Comparison of ENCODE assay signal across 12 mouse cellular contexts in genomic region chr17:31694023-31694376, GRCm38 (mm10). TPM values are rescaled to one million over a fixed set of nuclear protein-coding genes. Genes with fewer than 3 reads are reported as not detected.
A peak's percentile ranks its signal among the peaks of the same experiment; 100 is the strongest.
DNase-seq lines count a peak whose midpoint lies in the region; ATAC-seq and TF ChIP-seq lines count a peak whose summit lies in the region.
"Had no signal": no experiment of that assay in that cellular context is flagged by ENCODE, and none has a peak within 500 bp of the region (broad histone marks: within the 10 kb centered on the region; RNA-seq: fewer than 3 reads in every experiment).

No protein-coding gene starts in this region.

- peaks cover 27% of the 10 kb centered on the region for H3K4me1 ChIP-seq in forebrain, embryonic 10.5 days
- no peaks in the 10 kb centered on the region for H3K4me1 ChIP-seq in forebrain, postnatal 0 days (ENCODE audit: insufficient read depth)
- H3K4me1 ChIP-seq in kidney, embryonic 14.5 days (ENCODE audit: control insufficient read depth, insufficient read depth, low read length), result peaks cover 11% of the 10 kb centered on the region
- peaks cover 15% of the 10 kb centered on the region for H3K4me1 ChIP-seq in kidney, adult 2 months (ENCODE audit: control insufficient read depth, insufficient read depth, low read length)
- peaks cover 12% of the 10 kb centered on the region for H3K4me1 ChIP-seq in neural tube, embryonic 12.5 days

- peak overlapping the region; percentile 36; the same call in 1 of the 2 replicates for H3K4me3 ChIP-seq in forebrain, embryonic 10.5 days
- no peak overlapping the region for H3K4me3 ChIP-seq in forebrain, postnatal 0 days (ENCODE audit: low read depth, low read length)
- no peak overlapping the region for H3K4me3 ChIP-seq in kidney, embryonic 14.5 days (ENCODE audit: low read length)
- no peak overlapping the region for H3K4me3 ChIP-seq in kidney, adult 2 months (ENCODE audit: insufficient read depth, low read depth, low read length)
- no peak overlapping the region for H3K4me3 ChIP-seq in neural tube, embryonic 12.5 days
- H3K4me3 ChIP-seq: erythroblast, embryonic 14.5 days had no signal

- H3K27me3 ChIP-seq in forebrain, embryonic 10.5 days (ENCODE audit: poor library complexity, severe bottlenecking), result no peaks in the 10 kb centered on the region; the same call in 1 of the 2 replicates
- no peaks in the 10 kb centered on the region for H3K27me3 ChIP-seq in forebrain, postnatal 0 days (ENCODE audit: insufficient read depth, low read length)
- no peaks in the 10 kb centered on the region for H3K27me3 ChIP-seq in kidney, embryonic 14.5 days (ENCODE audit: control insufficient read depth, insufficient read depth, low read length)
- H3K27me3 ChIP-seq in kidney, adult 2 months (replicated peaks; ENCODE audit: control insufficient read depth, insufficient read depth, low read length), result no peaks in the 10 kb centered on the region
- H3K27me3 ChIP-seq in neural tube, embryonic 12.5 days (replicated peaks), result no peaks in the 10 kb centered on the region

- WGBS in forebrain, embryonic 10.5 days, result 80% methylated on average over 7 of the region's 7 CpGs
- 77% methylated on average over 7 of the region's 7 CpGs for WGBS in forebrain, postnatal 0 days
- 56% methylated on average over 7 of the region's 7 CpGs for WGBS in kidney, embryonic 14.5 days
- 75% methylated on average over 7 of the region's 7 CpGs for whole genome bisulfite sequencing in kidney, adult 2 months
- 60% methylated on average over 7 of the region's 7 CpGs for WGBS in neural tube, embryonic 12.5 days

- no peaks in the 10 kb centered on the region for H3K36me3 ChIP-seq in forebrain, embryonic 10.5 days (replicated peaks)
- no peaks in the 10 kb centered on the region for H3K36me3 ChIP-seq in forebrain, postnatal 0 days (ENCODE audit: insufficient read depth)
- H3K36me3 ChIP-seq in kidney, embryonic 14.5 days (ENCODE audit: control insufficient read depth, insufficient read depth, low read length), result no peaks in the 10 kb centered on the region
- H3K36me3 ChIP-seq in kidney, adult 2 months (ENCODE audit: control insufficient read depth, insufficient read depth, low read length), result no peaks in the 10 kb centered on the region
- no peaks in the 10 kb centered on the region for H3K36me3 ChIP-seq in neural tube, embryonic 12.5 days

- DNase-seq in forebrain, embryonic 10.5 days (ENCODE audit: extremely low spot score, low spot score), result no peak
- DNase-seq in forebrain, postnatal 0 days, result no peak
- DNase-seq in kidney, adult 2 months, result no peak
- DNase-seq in neural tube, embryonic 10.5 days (ENCODE audit: extremely low spot score, low spot score), result no peak
- no peak for DNase-seq in spleen, postnatal 10 days (ENCODE audit: low spot score in 2 of 2)

- H3K9me3 ChIP-seq in forebrain, embryonic 10.5 days, result no peaks in the 10 kb centered on the region
- H3K9me3 ChIP-seq in forebrain, postnatal 0 days (ENCODE audit: low read length), result no peaks in the 10 kb centered on the region
- no peaks in the 10 kb centered on the region for H3K9me3 ChIP-seq in kidney, embryonic 14.5 days (ENCODE audit: control insufficient read depth, low read length)
- no peaks in the 10 kb centered on the region for H3K9me3 ChIP-seq in neural tube, embryonic 12.5 days

- ATAC-seq in forebrain, postnatal 0 days, result no peak
- 0 out of 2 replicates have a peak, but pooled peaks have one; percentile 33 for ATAC-seq in kidney, embryonic 14.5 days (ENCODE audit: low FRiP score, low TSS enrichment)
- ATAC-seq in neural tube, embryonic 12.5 days (ENCODE audit: low FRiP score, low read depth), result peak; percentile 50; the same call in 1 of the 2 replicates
- no peak for ATAC-seq in megakaryocyte, adult 5-6 weeks (ENCODE audit: poor library complexity, severe bottlenecking)

- no peak overlapping the region for H3K9ac ChIP-seq in forebrain, postnatal 0 days
- no peak overlapping the region for H3K9ac ChIP-seq in kidney, embryonic 14.5 days (ENCODE audit: low read depth, low read length)
- no peak overlapping the region for H3K9ac ChIP-seq in neural tube, embryonic 12.5 days

- no peak for TF ChIP-seq CTCF in forebrain, postnatal 0 days (IDR thresholded peaks at IDR 0.05; ENCODE audit: low read depth)
- no peak for TF ChIP-seq CTCF in kidney, adult 2 months (conservative IDR thresholded peaks at IDR 0.05; ENCODE audit: insufficient read depth, insufficient read length, low read depth, low read length)

- H3K27ac ChIP-seq in forebrain, embryonic 10.5 days, result 0 out of 2 replicates have a peak overlapping the region, but pooled peaks have one; percentile 31
- H3K27ac ChIP-seq in forebrain, postnatal 0 days (ENCODE audit: low read depth, low read length), result no peak overlapping the region
- no peak overlapping the region for H3K27ac ChIP-seq in kidney, embryonic 14.5 days (ENCODE audit: low read depth, low read length)
- no peak overlapping the region for H3K27ac ChIP-seq in kidney, adult 2 months (ENCODE audit: insufficient read depth, low read depth, low read length)
- no peak overlapping the region for H3K27ac ChIP-seq in neural tube, embryonic 12.5 days

- no peak overlapping the region for H3K4me2 ChIP-seq in forebrain, postnatal 0 days (ENCODE audit: low read depth)
- no peak overlapping the region for H3K4me2 ChIP-seq in kidney, embryonic 14.5 days (replicated peaks; ENCODE audit: low read depth, low read length)
- H3K4me2 ChIP-seq in neural tube, embryonic 12.5 days (replicated peaks), result peak overlapping the region; percentile 52; the same call in 1 of the 2 replicates

- TF ChIP-seq POLR2A in kidney, adult 2 months (IDR thresholded peaks at IDR 0.05; ENCODE audit: low read depth, low read length), result no peak

RNA-seq across cellular contexts. Expression of gene Cryaa, which starts 16.4 kb away (rescaled TPM):
- 0.16 TPM in 1 of 2 replicates, not detected in the other for polyA plus RNA-seq in forebrain, embryonic 10.5 days (2016; fragmentation: Nextera tagmentation; extraction: Ambion mirVana)
- total RNA-seq in forebrain, postnatal 0 days (2014; rRNA removed), result not detected in 2 replicates
- polyA plus RNA-seq in forebrain, postnatal 0 days (2015; fragmentation: Nextera tagmentation; extraction: Ambion mirVana), result 0.28 TPM in 1 of 2 replicates, not detected in the other
- polyA plus RNA-seq in kidney, embryonic 14.5 days (2014; fragmentation: Nextera tagmentation; extraction: Ambion mirVana), result not detected in 2 replicates
- 0.86 and 0.99 TPM in 2 replicates for polyA plus RNA-seq in kidney, adult 2 months (2012; rRNA removed)
- polyA plus RNA-seq in neural tube, embryonic 12.5 days (2016; fragmentation: Nextera tagmentation; extraction: Ambion mirVana), result not detected in 2 replicates
- total RNA-seq in megakaryocyte, adult 5-6 weeks (2015), result not detected in 2 replicates
- total RNA-seq in megakaryocyte, adult 5-6 weeks (2017), result not detected in 2 replicates
- total RNA-seq: gastrocnemius, postnatal 10 days; hematopoietic stem cell, adult 5-6 weeks had no signal
- polyA plus RNA-seq: erythroblast, embryonic 14.5 days; testis, adult 2 months had no signal

RNA-seq across cellular contexts. Expression of gene U2af1, which starts 35.3 kb away (rescaled TPM):
- 529 and 553 TPM in 2 replicates for polyA plus RNA-seq in forebrain, embryonic 10.5 days (2016; fragmentation: Nextera tagmentation; extraction: Ambion mirVana)
- total RNA-seq in forebrain, postnatal 0 days (2014; rRNA removed), result 86.4 and 102 TPM in 2 replicates
- 264 and 273 TPM in 2 replicates for polyA plus RNA-seq in forebrain, postnatal 0 days (2015; fragmentation: Nextera tagmentation; extraction: Ambion mirVana)
- 195 and 380 TPM in 2 replicates for polyA plus RNA-seq in kidney, embryonic 14.5 days (2014; fragmentation: Nextera tagmentation; extraction: Ambion mirVana)
- 45.0 and 61.3 TPM in 2 replicates for polyA plus RNA-seq in kidney, adult 2 months (2012; rRNA removed)
- polyA plus RNA-seq in neural tube, embryonic 12.5 days (2016; fragmentation: Nextera tagmentation; extraction: Ambion mirVana), result 305 and 307 TPM in 2 replicates
- total RNA-seq in megakaryocyte, adult 5-6 weeks (2015), result 36.2 and 37.7 TPM in 2 replicates
- 119 and 145 TPM in 2 replicates for total RNA-seq in megakaryocyte, adult 5-6 weeks (2017)

RNA-seq across cellular contexts. Expression of gene Cbs, which starts 57.0 kb away (rescaled TPM):
- 2.1 and 2.3 TPM in 2 replicates for polyA plus RNA-seq in forebrain, embryonic 10.5 days (2016; fragmentation: Nextera tagmentation; extraction: Ambion mirVana)
- total RNA-seq in forebrain, postnatal 0 days (2014; rRNA removed), result 18.6 and 20.2 TPM in 2 replicates
- 16.3 and 22.3 TPM in 2 replicates for polyA plus RNA-seq in forebrain, postnatal 0 days (2015; fragmentation: Nextera tagmentation; extraction: Ambion mirVana)
- polyA plus RNA-seq in kidney, embryonic 14.5 days (2014; fragmentation: Nextera tagmentation; extraction: Ambion mirVana), result 2.1 and 2.7 TPM in 2 replicates
- 140 and 154 TPM in 2 replicates for polyA plus RNA-seq in kidney, adult 2 months (2012; rRNA removed)
- 2.9 and 3.3 TPM in 2 replicates for polyA plus RNA-seq in neural tube, embryonic 12.5 days (2016; fragmentation: Nextera tagmentation; extraction: Ambion mirVana)
- not detected in 2 replicates for total RNA-seq in megakaryocyte, adult 5-6 weeks (2015)
- total RNA-seq in megakaryocyte, adult 5-6 weeks (2017), result not detected in 2 replicates
- total RNA-seq: hematopoietic stem cell, adult 5-6 weeks had no signal

Comparison
In these comparisons a context has a peak if more than half of its experiments do, and no peak if none do; other contexts are left out.
1. ATAC-seq: peak in kidney, embryonic 14.5 days (single experiment) and neural tube, embryonic 12.5 days (single experiment); none in forebrain, postnatal 0 days (single experiment) and megakaryocyte, adult 5-6 weeks (single experiment).